Comparison of ENCODE assay signal across 8 mouse cellular contexts in genomic region chr5:123324242-123324641, GRCm38 (mm10). TPM values are rescaled to one million over a fixed set of nuclear protein-coding genes. Genes with fewer than 3 reads are reported as not detected.
DNase-seq lines count a peak whose midpoint lies in the region; ATAC-seq and TF ChIP-seq lines count a peak whose summit lies in the region.
"Had no signal": no experiment of that assay in that cellular context is flagged by ENCODE, and none has a peak within 500 bp of the region (broad histone marks: within the 10 kb centered on the region; RNA-seq: fewer than 3 reads in every experiment).

No protein-coding gene starts in this region.

- 19% methylated on average over 15 of the region's 15 CpGs for WGBS in embryonic facial prominence, embryonic 13.5 days
- WGBS in hindbrain, postnatal 0 days = 8% methylated on average over 15 of the region's 15 CpGs
- WGBS in heart, adult 2 months = 41% methylated on average over 15 of the region's 15 CpGs

- no peak for TF ChIP-seq POLR2A in heart, adult 2 months (IDR thresholded peaks at IDR 0.05; ENCODE audit: insufficient read depth, low read depth, low read length)

- peaks cover 20% of the 10 kb centered on the region for H3K4me1 ChIP-seq in embryonic facial prominence, embryonic 13.5 days
- peaks cover 4% of the 10 kb centered on the region; the same call in 1 of the 2 replicates for H3K4me1 ChIP-seq in hindbrain, postnatal 0 days (ENCODE audit: insufficient read depth, low read length)
- no peaks in the 10 kb centered on the region; the same call in 1 of the 2 replicates for H3K4me1 ChIP-seq in heart, adult 2 months (ENCODE audit: control insufficient read depth, insufficient read depth, low read length)

- H3K4me3 ChIP-seq in embryonic facial prominence, embryonic 13.5 days = no peak overlapping the region
- no peak overlapping the region for H3K4me3 ChIP-seq in hindbrain, postnatal 0 days (ENCODE audit: low read length)
- no peak overlapping the region for H3K4me3 ChIP-seq in heart, adult 2 months

- ATAC-seq in embryonic facial prominence, embryonic 13.5 days (ENCODE audit: insufficient number of reproducible peaks, insufficient read depth, low FRiP score, low TSS enrichment, low read depth) = no peak
- no peak for ATAC-seq in hindbrain, postnatal 0 days

- no peak overlapping the region for H3K27ac ChIP-seq in embryonic facial prominence, embryonic 13.5 days
- no peak overlapping the region for H3K27ac ChIP-seq in hindbrain, postnatal 0 days
- H3K27ac ChIP-seq in heart, adult 2 months = no peak overlapping the region

- TF ChIP-seq EP300 in heart, adult 2 months (IDR thresholded peaks at IDR 0.05; ENCODE audit: insufficient read depth, low read depth, low read length) = no peak

- H3K27me3 ChIP-seq in embryonic facial prominence, embryonic 13.5 days = no peaks in the 10 kb centered on the region
- no peaks in the 10 kb centered on the region for H3K27me3 ChIP-seq in hindbrain, postnatal 0 days (ENCODE audit: insufficient read depth, low read length)
- no peaks in the 10 kb centered on the region for H3K27me3 ChIP-seq in heart, adult 2 months (ENCODE audit: control insufficient read depth, insufficient read depth, low read length)

- peak; percentile 31 to 47 for DNase-seq in spleen, postnatal 36 days (ENCODE audit: low spot score in 2 of 2)
- DNase-seq in spleen, adult 12 weeks (ENCODE audit: low spot score) = no peak
- peak; percentile 56 for DNase-seq in hindbrain, postnatal 0 days (ENCODE audit: low spot score)
- DNase-seq in layer of hippocampus, postnatal 10 days (ENCODE audit: low spot score in 2 of 2) = no peak
- no peak for DNase-seq in heart, adult 2 months
- no peak for DNase-seq in adipocyte (ENCODE audit: low spot score)

- peak overlapping the region; percentile 30 for H3K4me2 ChIP-seq in embryonic facial prominence, embryonic 13.5 days
- H3K4me2 ChIP-seq in hindbrain, postnatal 0 days (ENCODE audit: low read depth, low read length) = peak overlapping the region; percentile 36; the same call in 1 of the 2 replicates
- H3K4me2 ChIP-seq: heart, embryonic 11.5 days had no signal

- intact Hi-C loops in heart, adult 2 months (cut with DNase I) = no loop called here

- H3K79me2 ChIP-seq in heart, adult 2 months (replicated peaks; ENCODE audit: control insufficient read depth, insufficient read depth, low read length) = no peaks in the 10 kb centered on the region

- H3K9ac ChIP-seq in embryonic facial prominence, embryonic 13.5 days = 0 out of 2 replicates have a peak overlapping the region, but pooled peaks have one; percentile 16
- H3K9ac ChIP-seq in hindbrain, postnatal 0 days (replicated peaks; ENCODE audit: low read length) = no peak overlapping the region
- no peak overlapping the region for H3K9ac ChIP-seq in heart, adult 2 months (ENCODE audit: low read depth, low read length)

- no peak for TF ChIP-seq CTCF in hindbrain, postnatal 0 days (IDR thresholded peaks at IDR 0.05; ENCODE audit: low read depth)
- TF ChIP-seq CTCF in heart, adult 2 months (IDR thresholded peaks at IDR 0.05) = no peak

- no peaks in the 10 kb centered on the region for H3K9me3 ChIP-seq in embryonic facial prominence, embryonic 13.5 days
- no peaks in the 10 kb centered on the region for H3K9me3 ChIP-seq in hindbrain, postnatal 0 days (ENCODE audit: low read length)

- no peaks in the 10 kb centered on the region for H3K36me3 ChIP-seq in embryonic facial prominence, embryonic 13.5 days
- no peaks in the 10 kb centered on the region for H3K36me3 ChIP-seq in hindbrain, postnatal 0 days (ENCODE audit: insufficient read depth, low read length)
- no peaks in the 10 kb centered on the region for H3K36me3 ChIP-seq in heart, adult 2 months (ENCODE audit: control insufficient read depth, insufficient read depth, low read length)

RNA-seq across cellular contexts. Expression of gene Bcl7a, which starts 19.4 kb away (rescaled TPM):
- polyA plus RNA-seq in embryonic facial prominence, embryonic 13.5 days (2015; fragmentation: Nextera tagmentation; extraction: Ambion mirVana) = 37.5 and 41.0 TPM in 2 replicates
- total RNA-seq in hindbrain, postnatal 0 days (2014; rRNA removed) = 42.4 and 42.6 TPM in 2 replicates
- polyA plus RNA-seq in hindbrain, postnatal 0 days (2015; fragmentation: Nextera tagmentation; extraction: Ambion mirVana) = 25.1 and 25.6 TPM in 2 replicates
- 10 to 100 TPM; 72.7 to 78.5 TPM for total RNA-seq in layer of hippocampus, postnatal 10 days (2021)
- total RNA-seq in heart, adult 2 months (2021) = 10 to 100 TPM in 1 of 2 experiments, 1 to 10 TPM in 1; 9.2 to 10.3 TPM
- 6.3 and 8.3 TPM in 2 replicates for polyA plus RNA-seq in heart, adult 2 months (2012; rRNA removed)

Comparison
In these comparisons a context has a peak if more than half of its experiments do, and no peak if none do; other contexts are left out.
1. DNase-seq: peak in spleen, postnatal 36 days (2 of 2) and hindbrain, postnatal 0 days (single experiment); none in spleen, adult 12 weeks (single experiment), layer of hippocampus, postnatal 10 days (0 of 2), heart, adult 2 months (0 of 2) and adipocyte (single experiment).